Comparison of ENCODE assay signal across 9 mouse cellular contexts in genomic region chrX:23565581-23565980, GRCm38 (mm10).
DNase-seq lines count a peak whose midpoint lies in the region; ATAC-seq and TF ChIP-seq lines count a peak whose summit lies in the region.
"Had no signal": no experiment of that assay in that cellular context is flagged by ENCODE, and none has a peak within 500 bp of the region (broad histone marks: within the 10 kb centered on the region; RNA-seq: fewer than 3 reads in every experiment).

No protein-coding gene starts in this region.

- no peaks in the 10 kb centered on the region for H3K4me1 ChIP-seq in liver, embryonic 14.5 days (replicated peaks; ENCODE audit: control insufficient read depth in 2 of 2, insufficient read depth in 2 of 2, low read length in 1 of 2)
- H3K4me1 ChIP-seq in liver, embryonic 11.5 days (replicated peaks; ENCODE audit: control insufficient read depth, insufficient read depth, low read length): no peaks in the 10 kb centered on the region
- no peaks in the 10 kb centered on the region for H3K4me1 ChIP-seq in forebrain, embryonic 11.5 days (replicated peaks; ENCODE audit: control insufficient read depth, insufficient read depth, low read length)
- H3K4me1 ChIP-seq: megakaryocyte, embryonic 14.5 days had no signal

- peak; percentile 35; the same call in 1 of the 2 replicates for TF ChIP-seq CTCF in liver, embryonic 14.5 days (IDR thresholded peaks at IDR 0.05; ENCODE audit: low read depth)

- H3K36me3 ChIP-seq in liver, embryonic 14.5 days (replicated peaks; ENCODE audit: control insufficient read depth, insufficient read depth, low read depth): no peaks in the 10 kb centered on the region
- H3K36me3 ChIP-seq in liver, embryonic 11.5 days (ENCODE audit: control insufficient read depth, insufficient read depth, low read length): no peaks in the 10 kb centered on the region
- H3K36me3 ChIP-seq in forebrain, embryonic 11.5 days (ENCODE audit: control insufficient read depth, insufficient read depth, low read length): no peaks in the 10 kb centered on the region

- no peaks in the 10 kb centered on the region for H3K9me3 ChIP-seq in liver, embryonic 14.5 days (ENCODE audit: control insufficient read depth, low read length)
- H3K9me3 ChIP-seq in liver, embryonic 11.5 days (ENCODE audit: control insufficient read depth, low read length): no peaks in the 10 kb centered on the region
- no peaks in the 10 kb centered on the region for H3K9me3 ChIP-seq in forebrain, embryonic 11.5 days (ENCODE audit: control insufficient read depth, low read length)
- H3K9me3 ChIP-seq: megakaryocyte, embryonic 14.5 days had no signal

- intact Hi-C loops in gastrocnemius, postnatal 14 days (cut with DNase I; ENCODE audit: low total_unique reads): no loop called here
- intact Hi-C loops in heart, postnatal 36 days (cut with DNase I): no loop called here

- WGBS in liver, embryonic 14.5 days (ENCODE audit: insufficient replicate concordance): 14% methylated on average over 3 of the region's 3 CpGs
- WGBS in liver, embryonic 11.5 days: 27% methylated on average over 3 of the region's 3 CpGs
- whole genome bisulfite sequencing in forebrain, embryonic 11.5 days: 24% methylated on average over 3 of the region's 3 CpGs

- H3K4me2 ChIP-seq in liver, embryonic 14.5 days (ENCODE audit: low read depth): no peak overlapping the region
- H3K4me2 ChIP-seq in liver, embryonic 11.5 days: no peak overlapping the region
- no peak overlapping the region for H3K4me2 ChIP-seq in forebrain, embryonic 11.5 days (ENCODE audit: low read depth, low read length, severe bottlenecking)

- ATAC-seq in liver, embryonic 14.5 days (ENCODE audit: insufficient read depth): no peak
- no peak for ATAC-seq in liver, embryonic 11.5 days (replicated peaks; ENCODE audit: low FRiP score)
- no peak for ATAC-seq in forebrain, embryonic 11.5 days (replicated peaks; ENCODE audit: low FRiP score)

- TF ChIP-seq EP300 in liver, embryonic 14.5 days (IDR thresholded peaks at IDR 0.05; ENCODE audit: low read depth): no peak

- no peaks in the 10 kb centered on the region for H3K27me3 ChIP-seq in liver, embryonic 14.5 days (ENCODE audit: control insufficient read depth, insufficient read depth, low read length)
- no peaks in the 10 kb centered on the region for H3K27me3 ChIP-seq in liver, embryonic 11.5 days (replicated peaks; ENCODE audit: control insufficient read depth, insufficient read depth, low read length)
- no peaks in the 10 kb centered on the region for H3K27me3 ChIP-seq in forebrain, embryonic 11.5 days (ENCODE audit: control insufficient read depth, insufficient read depth, low read length)
- H3K27me3 ChIP-seq: megakaryocyte, embryonic 14.5 days had no signal

- no peak overlapping the region for H3K4me3 ChIP-seq in liver, embryonic 14.5 days (ENCODE audit: insufficient read depth in 1 of 2, low read depth in 2 of 2, low read length in 2 of 2)
- H3K4me3 ChIP-seq in liver, embryonic 11.5 days (ENCODE audit: low read depth, low read length): no peak overlapping the region
- H3K4me3 ChIP-seq in forebrain, embryonic 11.5 days (ENCODE audit: low read depth, low read length): no peak overlapping the region
- H3K4me3 ChIP-seq: megakaryocyte, embryonic 14.5 days had no signal

- no peak overlapping the region for H3K27ac ChIP-seq in liver, embryonic 14.5 days
- H3K27ac ChIP-seq in liver, embryonic 11.5 days (ENCODE audit: low read depth, low read length): no peak overlapping the region
- H3K27ac ChIP-seq in forebrain, embryonic 11.5 days (ENCODE audit: low read depth, low read length): no peak overlapping the region

- no peak overlapping the region for H3K9ac ChIP-seq in liver, embryonic 14.5 days (replicated peaks)
- no peak overlapping the region for H3K9ac ChIP-seq in liver, embryonic 11.5 days (ENCODE audit: low read depth, low read length)
- no peak overlapping the region for H3K9ac ChIP-seq in forebrain, embryonic 11.5 days (ENCODE audit: low read length)

- DNase-seq in gastrocnemius, postnatal 10 days: peak; percentile 7
- DNase-seq in gastrocnemius, postnatal 14 days: no peak
- DNase-seq in liver, embryonic 14.5 days (ENCODE audit: low read depth in 3 of 3, low spot score in 3 of 3): peak in 1 of 3 experiments; percentile 0
- no peak for DNase-seq in liver, embryonic 11.5 days (ENCODE audit: low spot score)
- peak; percentile 19 for DNase-seq in MEL-GATA-1-ER (ENCODE audit: extremely low read depth, low read depth)
- peak; percentile 8 to 9 for DNase-seq in heart, postnatal 36 days
- DNase-seq in forebrain, embryonic 11.5 days (ENCODE audit: low spot score): no peak
- no peak for DNase-seq in T-cell, adult 2 months (ENCODE audit: low spot score)

Comparison
In these comparisons a context has a peak if more than half of its experiments do, and no peak if none do; other contexts are left out.
1. DNase-seq: peak in gastrocnemius, postnatal 10 days (single experiment), MEL-GATA-1-ER (single experiment) and heart, postnatal 36 days (2 of 2); none in gastrocnemius, postnatal 14 days (single experiment), liver, embryonic 11.5 days (single experiment), forebrain, embryonic 11.5 days (single experiment) and T-cell, adult 2 months (single experiment).